Mouse (Mus musculus): Measurements from ENCODE around the gene Defb45. TPM values are rescaled to one million over a fixed set of nuclear protein-coding genes. Genes with fewer than 3 reads are reported as not detected.
A peak's percentile ranks its signal among the peaks of the same experiment; 100 is the strongest.

Defb45 gene
- total RNA-seq, 4 experiments from 2014 or later, result not detected

DNA sequence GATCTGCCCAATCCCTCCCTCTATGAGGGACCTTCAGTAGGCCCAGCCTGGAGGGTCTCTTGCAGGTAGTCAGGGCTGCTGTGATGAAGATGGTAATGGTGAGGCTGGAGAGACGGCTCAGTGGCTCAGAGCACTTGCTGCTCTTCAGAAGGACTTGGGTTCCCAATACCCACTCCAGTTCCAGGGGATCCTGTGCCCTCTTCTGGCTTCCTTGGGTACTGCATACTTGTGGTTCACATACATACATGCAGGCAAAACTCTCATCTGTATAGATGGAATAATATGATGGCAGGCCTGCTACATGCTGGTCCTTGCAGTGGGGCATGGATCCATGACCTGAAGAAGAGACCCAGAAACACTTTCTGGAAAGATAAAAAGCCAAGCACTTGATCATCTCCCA lies 9.5 kb upstream of the Defb45 start:
- DNase-seq (ENCODE audit: low spot score in 2 of 2), result no peak

DNA sequence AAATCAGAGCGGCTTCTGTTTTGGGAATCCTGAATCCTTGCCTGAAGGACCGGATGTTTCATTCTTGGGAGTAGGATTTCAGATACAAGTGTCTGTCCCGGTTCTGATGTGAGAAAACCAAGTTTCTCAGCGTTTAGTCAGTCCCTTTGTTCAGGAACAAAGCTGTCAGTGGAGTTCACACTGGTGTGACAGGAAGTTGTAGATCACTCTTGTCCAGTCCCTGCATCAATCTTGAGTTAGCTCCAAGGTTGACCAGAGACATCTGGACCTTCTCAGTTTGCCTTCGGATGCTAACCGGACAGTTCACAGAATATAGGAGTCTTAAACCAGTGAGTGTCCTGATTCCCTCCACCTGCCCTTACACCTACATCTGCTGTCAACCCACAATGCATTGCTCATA lies 8.5 kb upstream of the Defb45 start:
- no peak for DNase-seq (ENCODE audit: low spot score in 2 of 2)

DNA sequence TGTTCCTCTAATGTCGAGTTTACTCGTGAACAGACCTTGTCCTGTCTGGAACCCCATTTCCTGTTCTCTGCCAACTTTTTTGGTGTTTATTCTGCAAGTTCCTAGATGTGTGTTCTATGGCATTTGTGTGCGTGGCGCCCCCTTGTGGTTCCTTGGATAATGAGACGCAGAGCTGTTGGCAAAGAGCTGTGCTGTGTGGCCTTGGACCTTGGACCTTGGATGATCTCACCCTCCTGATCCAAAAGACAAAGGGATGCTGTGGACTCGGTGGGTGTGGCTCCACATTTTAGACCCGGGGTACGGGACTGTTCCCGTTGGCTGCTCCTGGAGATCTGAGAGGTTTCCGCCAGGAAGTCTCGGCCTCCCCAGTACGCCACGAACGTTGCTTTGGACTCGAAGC lies 4.9 kb upstream of the Defb45 start, which contains the start of gene Defb36:
Defb36 (plus strand) TSS at position 271 of the 400 bp plus-strand sequence.
- no peak for DNase-seq (ENCODE audit: low spot score in 2 of 2)

DNA sequence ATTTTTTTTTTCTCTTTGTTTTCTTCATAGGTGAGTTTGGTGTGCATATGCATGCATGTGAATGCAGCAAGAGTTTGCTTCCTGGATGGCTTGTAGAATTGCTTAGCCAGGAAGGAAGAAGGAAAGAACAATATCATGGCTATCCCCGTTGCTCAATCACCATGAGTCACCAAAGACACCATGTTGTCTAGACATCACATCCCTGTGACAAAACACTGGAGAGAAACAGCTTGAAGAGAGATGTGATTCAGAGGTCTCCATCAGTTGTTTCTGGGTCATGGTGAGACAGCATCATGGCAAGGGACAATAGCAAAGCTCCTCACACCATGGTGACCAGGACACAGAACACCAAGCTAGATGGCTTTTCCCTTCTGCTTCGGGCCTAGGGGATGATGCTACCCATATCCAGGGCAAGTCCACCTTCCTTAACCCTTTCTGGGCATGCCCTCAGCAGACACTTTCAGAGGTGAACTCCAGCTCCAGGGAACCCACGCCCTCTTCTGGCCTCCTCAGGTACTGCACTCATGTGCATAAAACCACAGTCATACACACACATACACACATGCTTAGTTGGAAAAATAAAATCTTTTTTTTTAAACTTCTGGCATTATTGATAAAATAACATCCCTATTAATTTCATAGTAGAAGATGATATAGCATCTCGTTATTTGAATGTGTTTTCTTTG lies 2.2 kb upstream of the Defb45 start:
- no peak for DNase-seq (ENCODE audit: low spot score in 2 of 2)

DNA sequence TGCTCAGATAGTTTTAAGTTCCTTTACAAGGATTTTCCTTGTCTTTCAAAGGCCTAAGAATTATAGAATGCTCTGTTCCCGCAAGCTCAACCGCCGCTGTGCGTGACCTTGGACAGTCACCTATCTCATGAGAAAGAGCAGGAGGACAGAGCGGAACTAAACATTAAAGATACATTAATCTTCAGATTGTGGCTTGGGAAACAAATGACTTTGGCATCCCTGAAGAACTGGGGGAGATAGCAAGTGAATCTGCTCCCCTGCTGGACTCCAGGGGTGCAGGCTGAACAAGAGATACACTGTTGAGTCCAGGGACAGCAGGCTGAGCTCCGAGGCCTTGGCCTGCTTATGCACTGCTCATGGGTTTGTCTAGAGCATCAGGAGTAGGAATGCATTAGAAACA lies 877 bp upstream of the Defb45 start:
- DNase-seq (ENCODE audit: low spot score in 2 of 2), result no peak

DNA sequence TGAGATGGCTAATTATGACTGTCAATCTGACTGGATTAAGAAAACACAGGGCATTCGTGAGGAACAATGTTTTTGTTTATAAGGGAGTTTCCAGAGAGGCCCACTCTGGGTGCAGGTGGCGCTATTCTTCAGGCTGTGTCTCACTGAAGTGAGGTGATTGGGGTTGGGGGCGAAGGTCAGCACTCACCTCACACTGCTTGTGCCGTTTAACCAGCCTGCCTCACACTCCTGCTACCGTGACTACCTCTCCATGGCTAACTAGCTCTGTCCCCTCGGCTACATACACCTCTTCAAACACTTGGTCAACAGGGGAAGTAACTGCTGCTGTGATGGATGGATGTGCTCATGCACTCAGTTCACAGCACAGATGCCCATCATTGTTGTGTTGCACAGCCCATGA lies 10.2 kb downstream of the Defb45 start:
- no peak for DNase-seq (ENCODE audit: low spot score in 2 of 2)

DNA sequence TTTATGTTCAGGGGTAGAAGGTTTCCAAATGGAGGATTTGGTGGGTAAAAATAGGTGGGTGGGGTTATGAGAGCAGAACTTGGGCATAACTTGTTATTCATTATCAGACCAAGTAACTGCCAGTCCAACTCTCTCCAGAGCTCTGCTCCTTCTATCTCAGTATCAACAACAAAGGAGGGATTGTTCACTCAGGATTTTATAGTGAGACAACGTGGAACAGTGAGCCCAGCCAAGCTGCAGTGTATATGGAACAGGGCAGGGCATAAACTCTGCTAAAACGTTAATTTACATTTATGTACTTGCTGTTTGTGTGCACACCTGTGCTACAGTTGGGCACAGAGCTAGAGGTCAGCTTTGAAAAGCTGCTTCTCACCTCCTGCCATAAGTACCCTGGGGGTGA lies 10.7 kb downstream of the Defb45 start:
- DNase-seq (ENCODE audit: low spot score in 2 of 2), result no peak

DNA sequence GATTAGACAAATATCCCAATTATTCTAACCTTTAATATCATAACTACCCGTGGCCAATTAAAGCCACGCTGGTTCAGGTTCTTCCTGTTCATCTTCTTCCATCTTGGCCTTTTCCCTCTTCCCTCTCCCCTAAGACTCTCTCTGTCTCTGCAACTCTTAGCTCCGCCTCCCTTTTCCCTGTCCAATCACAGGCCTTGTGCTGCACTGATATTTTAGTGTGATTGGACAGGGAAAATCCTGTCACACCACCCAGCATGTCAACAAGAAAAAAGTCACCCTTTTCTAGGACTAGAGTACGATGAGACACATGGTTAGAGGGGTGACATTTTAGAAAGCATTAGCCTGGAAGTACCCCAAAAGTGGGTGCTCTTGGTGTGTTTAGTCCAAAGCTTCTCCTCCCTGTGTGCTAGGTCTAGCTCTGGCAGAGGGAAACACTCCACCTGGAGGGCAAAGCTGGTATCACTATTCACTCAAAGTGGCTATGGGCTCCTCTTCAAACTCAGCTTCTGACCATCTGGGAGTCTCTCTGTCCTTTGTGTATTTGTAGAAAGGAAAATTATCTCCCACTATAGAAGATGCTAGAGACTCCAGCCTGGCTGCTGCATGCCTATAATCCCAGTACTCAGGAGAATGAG lies 12.2 kb downstream of the Defb45 start:
- no peak for DNase-seq (ENCODE audit: low spot score in 2 of 2)

DNA sequence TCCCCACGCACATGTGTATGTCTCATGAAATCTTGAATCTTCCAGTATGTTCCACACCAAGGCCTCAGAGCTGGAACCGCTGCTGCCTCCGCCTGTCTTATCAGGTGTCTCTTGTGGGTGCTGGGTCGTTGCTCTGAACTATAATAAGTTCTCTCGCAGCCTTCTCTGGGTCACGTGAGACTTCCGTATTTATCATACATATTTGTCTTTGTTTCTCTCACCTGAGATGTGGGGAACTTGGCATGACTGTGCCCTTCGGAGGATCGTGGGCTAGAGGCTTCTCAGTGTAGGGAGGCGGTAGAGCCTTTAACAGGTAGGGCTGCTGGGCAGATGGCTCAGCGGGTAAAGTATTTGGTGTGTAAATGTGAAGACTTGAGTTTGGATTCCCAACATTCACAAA lies 18.6 kb downstream of the Defb45 start:
- DNase-seq (ENCODE audit: low spot score in 2 of 2), result no peak

DNA sequence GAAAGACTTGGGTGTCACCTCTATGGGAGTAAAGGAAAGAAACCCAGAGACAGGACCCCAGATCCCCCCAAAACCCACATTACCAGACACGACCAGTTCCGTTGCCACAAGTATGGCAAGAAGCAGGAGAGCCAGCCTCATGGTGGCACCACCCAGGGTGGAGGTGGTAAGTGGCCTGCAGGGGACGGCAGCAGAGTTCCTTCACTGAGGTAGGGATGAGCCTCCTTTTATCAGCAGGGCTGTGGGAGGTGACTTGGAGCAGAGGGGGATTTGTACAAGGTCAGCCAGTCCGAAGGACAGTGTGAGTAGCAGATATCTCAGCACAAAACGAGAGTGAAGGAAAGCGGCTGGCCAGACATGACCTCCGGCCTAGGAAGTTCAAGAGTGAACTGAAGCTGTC lies 19.1 kb downstream of the Defb45 start, which contains the start of gene Defb19:
Defb19 (minus strand) TSS at position 206 of the 400 bp plus-strand sequence.
- no peak for DNase-seq (ENCODE audit: low spot score in 2 of 2)

DNA sequence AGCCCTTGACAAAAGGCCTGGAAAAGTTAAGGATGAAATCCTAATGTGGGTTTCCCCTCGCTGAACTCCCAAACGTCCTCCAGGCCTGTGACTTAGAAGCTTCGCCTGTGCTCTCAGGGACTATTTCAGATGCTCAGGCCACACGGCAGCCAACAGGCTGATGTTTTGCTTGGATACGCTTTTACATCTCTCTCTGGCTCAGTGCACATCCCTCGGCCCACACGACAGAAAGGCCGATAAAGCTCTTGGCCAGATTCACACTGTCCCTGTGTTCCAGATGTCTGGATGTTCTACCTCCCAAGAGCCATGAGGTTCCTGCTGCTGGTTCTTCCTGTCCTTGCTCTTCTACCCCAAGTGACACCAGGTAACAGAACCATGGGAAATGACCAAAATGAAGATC lies 25.7 kb downstream of the Defb45 start:
- DNase-seq (ENCODE audit: low spot score in 2 of 2), result no peak

DNA sequence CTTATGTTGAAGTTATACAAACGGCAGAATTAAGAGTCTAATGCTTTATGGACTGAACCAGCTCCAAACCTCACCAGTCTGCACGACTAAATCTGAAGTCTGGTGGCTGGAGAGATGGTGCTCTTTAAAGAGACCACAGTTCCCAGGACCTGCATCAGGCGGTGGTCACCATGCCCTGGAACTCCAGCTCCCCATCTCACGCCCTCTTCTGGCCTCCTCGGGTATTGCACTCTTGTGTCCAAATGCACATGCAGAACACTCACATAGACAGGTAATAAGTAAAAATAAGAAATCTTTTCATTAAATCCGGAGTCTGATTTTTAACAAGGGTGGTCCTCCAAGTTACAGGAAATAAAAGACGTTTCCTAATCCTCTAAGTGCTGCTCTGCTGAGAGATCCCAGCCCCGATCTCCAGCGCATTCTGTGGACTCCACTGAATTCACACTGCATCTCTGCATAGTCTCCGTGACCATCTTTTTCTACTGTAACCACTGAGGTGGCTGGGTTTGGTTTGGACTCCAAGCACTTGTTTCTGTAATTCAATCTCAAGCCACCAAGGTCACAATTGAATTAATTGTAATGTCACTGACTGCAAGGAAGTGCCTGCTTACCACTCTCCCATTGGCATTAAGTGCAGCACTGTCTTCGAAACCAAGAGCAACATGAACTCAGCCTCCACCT lies 26.9 kb downstream of the Defb45 start, which contains the start of gene Defb21:
Defb21 (plus strand) TSS at position 631 of the 681 bp plus-strand sequence.
- no peak for DNase-seq (ENCODE audit: low spot score in 2 of 2)

DNA sequence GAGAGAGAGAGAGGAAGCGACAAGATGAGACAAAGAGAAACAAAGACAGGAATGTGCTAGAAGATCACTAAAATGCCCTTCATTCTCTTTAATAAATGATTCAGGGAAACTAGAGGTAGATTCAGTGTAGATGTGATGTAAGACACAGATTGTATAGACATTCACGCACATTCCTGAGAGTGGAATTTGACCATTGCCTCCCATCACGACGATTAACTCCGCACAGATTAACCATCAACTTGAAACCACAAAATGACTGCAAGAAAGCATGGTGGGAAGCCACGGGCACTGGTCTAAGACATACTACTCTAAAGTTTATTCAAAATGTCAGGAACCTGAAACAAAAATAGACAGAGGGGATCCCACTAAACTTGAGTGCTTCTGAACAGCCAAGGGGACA lies 28.9 kb downstream of the Defb45 start:
- no peak for DNase-seq (ENCODE audit: low spot score in 2 of 2)

DNA sequence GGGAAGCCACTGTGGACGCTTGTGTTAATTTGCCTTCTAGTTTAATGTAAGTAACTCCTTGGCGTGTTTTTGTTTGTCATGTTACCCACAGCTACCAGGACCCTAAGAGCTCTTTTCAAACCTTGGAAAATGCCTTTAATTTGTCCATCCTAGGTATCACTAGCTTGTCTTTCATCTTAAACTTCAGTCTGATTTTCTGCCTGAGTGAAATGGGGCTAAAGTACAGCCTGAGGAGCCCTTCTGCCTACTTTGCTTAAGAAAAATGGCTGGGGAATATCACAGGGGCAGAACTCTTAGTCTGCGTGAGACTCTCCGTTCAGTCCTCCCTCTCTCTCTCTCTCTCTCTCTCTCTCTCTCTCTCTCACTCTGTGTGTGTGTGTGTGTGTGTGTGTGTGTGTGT lies 29.3 kb downstream of the Defb45 start:
- no peak for DNase-seq (ENCODE audit: low spot score in 2 of 2)

DNA sequence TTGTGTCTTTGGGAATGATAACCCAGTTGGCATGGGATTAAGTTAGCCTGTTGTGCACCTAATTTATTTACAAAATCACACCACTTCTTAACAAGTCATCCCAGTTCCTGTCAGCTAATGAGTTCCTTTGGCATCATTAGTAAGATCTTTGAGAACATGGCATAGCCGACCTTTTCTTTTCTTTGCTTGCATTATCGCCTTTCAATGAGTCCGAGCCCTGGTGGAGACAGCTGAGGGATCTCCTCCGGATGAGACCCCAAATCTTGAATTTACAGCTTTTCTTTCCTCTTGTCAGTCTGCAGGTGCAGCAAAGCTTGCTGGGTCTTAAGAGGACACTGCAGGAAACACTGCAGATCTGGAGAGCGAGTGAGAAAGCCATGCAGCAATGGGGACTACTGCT lies 30.2 kb downstream of the Defb45 start, which contains the start of gene Gm17416:
Gm17416 (plus strand) TSS at position 301 of the 400 bp plus-strand sequence.
- DNase-seq (ENCODE audit: low spot score in 2 of 2), result no peak

DNA sequence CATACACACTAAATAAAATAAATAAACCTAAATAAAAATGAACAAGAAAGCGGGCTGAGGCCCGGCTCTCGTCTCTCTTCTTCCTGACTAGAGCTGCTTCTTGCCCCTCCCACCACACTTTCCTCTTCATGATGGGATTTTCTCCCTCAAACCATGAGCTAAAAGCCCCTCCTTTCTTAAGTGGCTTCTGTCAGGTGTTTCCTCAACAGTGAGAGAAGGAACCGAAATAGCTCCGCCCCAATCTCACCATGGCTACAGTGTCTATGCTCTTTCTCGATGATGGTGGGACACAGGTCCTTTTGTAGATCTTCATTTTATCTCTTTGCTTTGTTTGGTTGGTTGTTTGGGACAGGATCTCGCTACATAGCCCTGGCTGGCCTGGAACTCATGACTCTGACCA lies 42.5 kb downstream of the Defb45 start:
- no peak for DNase-seq (ENCODE audit: low spot score in 2 of 2)

DNA sequence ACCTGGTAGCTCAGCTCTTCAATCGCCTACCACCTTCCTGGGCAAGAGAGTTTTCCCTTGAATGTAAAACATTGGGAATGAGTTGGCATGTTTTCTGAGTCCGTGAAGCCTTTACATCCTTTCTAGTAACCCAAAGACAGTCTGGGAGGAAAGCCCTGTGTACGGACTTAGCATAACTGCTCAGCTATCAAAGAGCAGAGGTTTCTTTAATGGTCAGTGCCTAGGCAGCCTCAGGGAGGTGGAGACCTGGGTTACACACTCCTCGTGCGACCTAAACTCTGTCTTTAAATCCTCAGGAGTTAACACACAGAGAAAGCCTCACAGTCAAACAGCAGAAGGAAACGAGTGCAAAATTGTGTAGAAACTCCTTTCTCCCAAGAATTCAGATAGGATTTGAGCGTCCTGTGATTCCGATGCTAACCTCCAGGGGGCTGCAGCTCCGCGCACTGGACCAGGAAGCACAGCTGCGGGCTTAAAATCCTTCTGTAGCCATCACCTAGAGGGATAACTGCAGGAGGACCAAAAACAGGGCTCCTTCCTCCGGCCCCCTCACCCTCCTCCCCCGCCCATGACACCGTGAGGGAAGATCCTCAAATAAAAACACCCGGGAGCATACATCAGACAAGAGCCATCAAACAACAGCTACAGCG lies 45.3 kb downstream of the Defb45 start:
- peak; percentile 20 to 46 for DNase-seq (ENCODE audit: low spot score in 2 of 2)

DNA sequence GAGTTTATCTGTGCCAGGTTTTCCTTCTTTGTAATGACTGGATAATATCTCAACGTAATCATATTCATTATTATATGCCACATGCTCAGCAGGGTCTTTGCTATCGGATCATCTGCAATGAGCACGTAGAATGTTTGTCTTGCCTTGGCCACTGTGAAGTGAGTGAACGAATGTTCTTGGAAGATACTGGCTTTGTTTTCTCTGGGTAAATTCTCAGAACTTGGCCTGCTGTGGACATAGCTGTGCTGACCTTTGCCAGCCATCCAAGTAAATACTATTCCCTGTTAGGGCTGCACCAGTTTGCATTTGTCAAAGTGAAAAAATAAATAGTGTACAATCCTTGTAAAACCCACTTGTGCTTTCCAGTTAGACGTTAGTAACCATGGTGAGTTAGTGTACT lies 51.1 kb downstream of the Defb45 start:
- no peak for DNase-seq (ENCODE audit: low spot score in 2 of 2)

DNA sequence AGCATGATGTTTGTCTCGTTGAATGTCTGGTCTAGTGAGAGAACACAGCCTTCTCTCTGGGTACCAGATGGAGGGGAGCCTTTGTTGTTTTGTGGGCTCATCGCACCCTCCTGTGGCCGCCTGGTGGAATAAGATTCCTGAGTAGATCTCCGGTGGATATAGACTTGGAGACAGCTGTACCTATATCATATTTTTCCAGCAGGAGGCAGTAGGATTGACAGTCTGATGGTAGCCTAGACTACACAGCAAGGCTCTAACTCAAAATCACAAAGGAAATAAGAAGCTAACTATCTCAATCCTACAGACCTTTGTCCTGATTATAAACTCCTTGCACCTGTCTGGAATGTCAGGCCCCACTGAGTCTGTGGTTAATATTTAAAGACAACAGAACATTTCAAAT lies 54.5 kb downstream of the Defb45 start:
- peak; percentile 10 to 43 for DNase-seq (ENCODE audit: low spot score in 2 of 2)

DNA sequence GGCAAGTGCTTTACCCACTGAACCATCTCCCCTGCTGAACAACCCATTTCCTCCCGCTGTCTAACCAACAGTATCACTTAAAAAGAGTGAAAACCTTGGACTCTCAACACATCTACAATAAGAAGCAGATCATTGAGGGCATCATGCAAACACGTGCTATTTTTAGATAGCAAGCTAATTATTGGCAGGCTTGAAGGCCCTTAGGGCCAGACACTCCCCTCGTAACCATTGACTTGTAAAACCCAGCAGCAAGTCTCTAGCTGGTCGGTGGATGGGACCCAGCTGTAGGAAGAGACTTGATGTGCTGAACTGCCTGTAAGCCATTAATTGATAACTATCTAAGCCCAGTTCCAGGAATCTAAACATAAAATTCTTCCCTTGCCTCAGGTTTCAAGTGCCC lies 55.7 kb downstream of the Defb45 start:
- DNase-seq (ENCODE audit: low spot score in 2 of 2), result no peak
